Mouse (Mus musculus): Measurements from ENCODE around the gene Gm10097.

DNA sequence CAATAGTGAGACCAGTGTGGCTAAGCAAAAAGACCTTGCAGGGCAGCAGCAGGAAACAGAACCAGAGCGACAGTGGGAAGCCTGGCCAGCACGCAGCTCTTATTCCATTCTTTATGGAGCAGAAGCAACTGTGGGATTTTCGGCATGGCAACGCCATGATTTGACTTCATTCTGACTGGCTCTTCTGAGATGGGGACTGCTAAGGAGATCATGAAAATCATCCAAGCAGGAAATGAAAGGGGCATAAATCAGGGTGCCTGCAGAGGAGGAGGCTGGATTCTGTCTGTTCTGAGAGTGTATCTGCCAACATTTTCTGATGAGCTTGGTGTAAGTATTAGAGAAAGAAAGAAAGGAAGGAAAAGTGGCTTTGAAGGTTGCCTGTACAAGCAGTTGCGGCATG, 47.2 kb downstream of the Gm10097 start:
- no peak for TF ChIP-seq GATA1 (IDR thresholded peaks at IDR 0.05; ENCODE audit: borderline replicate concordance, low read length)
- TF ChIP-seq FLI1 (IDR thresholded peaks at IDR 0.05; ENCODE audit: low read length) = no peak
